Mouse (Mus musculus) skeletal muscle tissue, adult 2 months (tissue): ENCODE data around the gene Mocs2.

Source experiments
- DNase-seq: peaks from one replicate; pipeline ENCODE4 v3.0.0-alpha.2; 2012; ENCODE audit warnings: low read depth, low spot score

Mocs2 gene

DNA sequence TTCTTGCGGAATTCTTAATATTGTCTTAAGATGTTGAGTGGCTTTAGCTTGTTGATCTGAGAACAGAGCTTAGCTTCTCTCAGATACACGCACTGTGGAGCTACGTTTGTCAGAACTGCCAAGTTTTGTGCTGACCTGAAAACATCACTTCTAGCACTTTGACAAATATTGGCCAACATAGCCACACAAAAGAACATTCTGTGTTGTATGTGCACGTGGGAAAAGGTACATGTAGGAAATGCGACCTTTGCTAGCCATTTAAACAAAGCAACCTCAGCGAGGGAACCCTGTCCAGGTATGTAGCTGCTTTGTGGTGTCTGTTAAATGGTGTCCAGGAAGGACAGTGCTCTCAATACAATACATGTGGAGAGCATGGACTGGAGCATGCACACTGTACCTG, 36.0 kb downstream of the Mocs2 start:
- no peak for DNase-seq

DNA sequence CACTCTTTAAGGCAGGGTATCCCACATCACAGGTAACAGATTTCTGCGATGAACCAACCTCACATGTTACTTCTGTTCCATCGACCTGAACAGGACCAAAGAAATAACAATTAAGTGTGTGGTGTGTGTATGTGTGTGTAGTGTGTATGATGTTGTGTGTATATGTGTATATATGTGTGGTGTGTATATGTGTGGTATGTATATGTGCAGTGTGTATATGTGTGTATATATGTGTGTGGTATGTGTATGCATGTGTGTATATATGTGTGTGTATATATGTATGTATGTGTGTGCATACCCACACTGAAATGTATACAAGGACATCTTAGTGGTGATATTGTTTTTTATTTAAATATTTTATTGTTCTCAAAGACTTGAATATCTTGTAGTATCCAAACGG, 36.4 kb downstream of the Mocs2 start:
- DNase-seq: no peak

DNA sequence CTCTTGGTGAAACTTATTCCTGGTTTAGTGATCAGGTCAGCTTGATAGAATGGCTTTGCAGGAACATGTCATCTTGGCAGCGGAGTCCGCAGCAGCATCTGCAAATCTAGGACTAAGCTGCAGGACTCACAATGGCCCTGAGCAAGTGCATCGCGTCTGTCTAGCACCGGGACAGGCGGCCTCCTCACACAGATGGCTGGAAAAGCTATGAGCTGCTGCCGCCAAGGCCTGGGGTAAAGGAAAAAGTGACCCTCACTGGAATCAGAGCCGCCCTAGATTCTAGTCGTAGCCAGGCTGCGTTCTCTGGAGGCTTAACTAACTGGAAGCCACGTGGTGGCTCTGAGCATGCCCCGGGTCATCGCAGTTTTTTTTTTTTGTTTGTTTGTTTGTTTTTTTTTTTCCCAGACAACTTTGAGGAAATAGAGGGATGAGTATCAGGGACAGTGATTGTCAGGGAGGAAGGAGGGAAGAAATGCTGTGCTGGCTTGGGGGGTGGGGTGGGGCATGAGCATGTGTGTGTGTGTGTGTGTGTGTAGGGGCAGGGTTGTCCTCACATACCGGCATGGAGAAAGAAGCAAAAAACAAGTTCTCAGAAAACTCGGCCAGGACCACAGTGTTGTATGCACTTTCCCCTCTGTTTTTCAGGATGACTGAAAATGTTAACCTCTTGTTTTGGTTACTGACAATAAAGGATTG, 37.7 kb downstream of the Mocs2 start:
- DNase-seq: peak; percentile 57

DNA sequence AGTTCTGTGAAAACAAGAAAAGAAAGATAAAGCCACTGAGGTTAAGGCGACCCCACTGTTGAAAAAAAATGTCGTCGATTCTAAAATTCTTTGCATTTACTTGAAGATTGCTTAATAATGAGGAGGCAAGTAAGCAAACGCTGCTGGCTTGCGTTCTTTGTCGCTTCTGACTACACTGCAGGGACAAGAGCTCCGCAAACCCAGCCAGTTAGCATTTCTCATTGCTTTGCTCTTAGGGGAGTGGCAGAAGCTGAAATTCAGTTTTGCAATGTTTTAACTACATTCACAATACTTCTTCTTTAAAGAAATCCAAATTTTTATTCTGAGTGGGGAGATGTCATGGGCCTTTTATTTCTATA, 38.2 kb downstream of the Mocs2 start:
- no peak for DNase-seq

DNA sequence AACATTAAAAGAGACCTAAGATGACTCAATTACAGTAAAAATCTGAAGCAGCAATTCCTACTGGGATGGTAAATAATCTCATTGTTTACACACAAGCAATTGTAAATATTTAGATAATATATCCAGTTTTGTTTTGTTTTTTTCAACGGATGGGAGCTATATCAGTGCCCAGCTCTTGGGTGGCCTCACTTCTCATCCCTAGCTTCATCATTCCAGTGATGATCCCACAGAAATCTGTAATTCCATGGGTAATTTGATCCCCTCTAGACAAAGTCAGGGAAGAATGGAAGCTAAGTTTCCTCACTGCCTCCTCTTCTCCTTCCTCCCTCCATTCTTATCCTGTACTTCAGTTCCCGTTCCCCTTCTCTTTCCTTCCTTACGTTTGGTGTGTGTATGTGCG, 39.5 kb downstream of the Mocs2 start:
- DNase-seq: no peak

DNA sequence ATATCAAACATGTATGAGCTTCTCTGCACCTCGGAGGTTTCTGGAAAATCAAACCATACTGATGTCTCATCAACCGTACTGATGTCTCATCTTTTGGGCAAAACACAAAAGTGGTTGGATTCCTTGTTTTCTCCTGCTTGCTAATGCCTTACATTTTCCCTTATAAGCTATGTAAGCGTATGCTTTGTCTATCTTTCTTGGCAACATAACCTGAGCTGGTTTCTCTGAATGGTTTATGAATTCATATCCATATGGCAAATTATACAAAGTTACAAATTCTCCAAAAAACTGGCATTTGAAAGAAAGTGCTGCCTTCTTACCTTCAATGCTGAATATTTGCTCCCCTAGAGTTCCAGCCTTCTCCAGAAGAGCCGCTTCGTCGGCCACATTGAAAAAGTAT, 56.7 kb downstream of the Mocs2 start:
- DNase-seq: no peak

DNA sequence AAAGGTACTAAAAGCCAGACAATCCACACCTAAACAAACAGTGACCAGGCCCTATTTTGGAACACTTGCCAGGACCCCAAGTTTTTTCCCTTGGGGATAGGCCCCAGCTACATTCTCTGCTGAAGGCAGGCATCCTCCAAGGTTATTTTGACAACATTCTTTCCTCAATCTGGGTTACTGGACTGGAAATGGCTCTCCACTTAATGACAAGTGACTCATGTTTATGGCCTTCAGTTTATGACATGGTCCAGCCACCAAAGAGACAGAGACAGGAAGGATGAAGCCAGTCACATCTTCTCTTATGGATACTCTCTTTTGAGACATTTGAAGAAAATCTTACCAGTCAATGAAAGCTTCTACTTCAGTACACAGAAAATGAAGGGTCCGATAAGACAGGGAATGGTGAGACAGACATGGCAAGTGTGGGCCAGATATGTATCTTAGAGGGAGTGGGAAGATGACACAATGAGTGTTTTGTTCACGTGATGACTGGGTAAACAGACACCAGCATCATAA, 58.0 kb downstream of the Mocs2 start:
- no peak for DNase-seq

DNA sequence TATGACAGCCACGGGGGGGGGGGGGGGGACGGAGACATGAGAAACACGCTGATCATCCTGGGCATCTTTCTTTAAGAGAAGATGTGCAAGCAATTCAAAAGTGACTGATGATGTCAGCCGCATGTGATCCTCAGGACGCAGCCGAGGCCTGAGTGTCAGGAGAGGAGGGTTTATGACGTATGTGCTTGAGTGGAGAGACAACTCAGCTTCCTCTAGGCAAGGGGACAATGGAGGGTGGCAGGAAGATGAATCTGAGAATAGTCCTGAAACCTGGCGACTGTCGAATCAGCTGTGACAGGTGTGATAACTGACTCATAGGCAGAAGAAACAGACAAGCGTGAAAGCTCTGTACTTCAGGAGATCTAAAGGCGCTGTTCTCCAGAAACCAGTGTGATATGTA, 60.6 kb downstream of the Mocs2 start:
- no peak for DNase-seq
